Mouse (Mus musculus) limb, embryonic 11.5 days (tissue): ENCODE data around the gene Scimp. TPM values are rescaled to one million over a fixed set of nuclear protein-coding genes. Genes with fewer than 3 reads are reported as not detected.
"Not testable (repeated sequence)": the region's sequence is repeated elsewhere in the genome, so short reads cannot be mapped to it uniquely, and the experiment has no call there.

Experiments
- ATAC-seq: fragments of 200-750 bp; cut with Nextera tagmentation; 2 replicates; pipeline ENCODE4 v1.8.0; 2017; ENCODE audit warnings: low read depth; ENCODE audit not compliant: insufficient number of reproducible peaks, low FRiP score, low TSS enrichment
- DNase-seq: peaks from one replicate; pipeline ENCODE4 v3.0.0-alpha.2; 2015; ENCODE audit warnings: low spot score
- H3K27ac ChIP-seq: fragments of 300-500 bp; sonication (generic); replicated peaks from 2 replicates; pipeline ENCODE4 v1.5.1; 2014; ENCODE audit warnings: low read depth, mild to moderate bottlenecking, low read length
- H3K27me3 ChIP-seq: fragments of 300-500 bp; sonication (generic); 2 replicates; pipeline ENCODE4 v1.6.1; 2014; ENCODE audit warnings: mild to moderate bottlenecking, low read length, mixed read lengths; ENCODE audit not compliant: control insufficient read depth, insufficient read depth
- H3K36me3 ChIP-seq: fragments of 300-500 bp; sonication (generic); 2 replicates; pipeline ENCODE4 v1.6.1; 2014; ENCODE audit warnings: mild to moderate bottlenecking, low read length, moderate library complexity, mixed read lengths; ENCODE audit not compliant: control insufficient read depth, insufficient read depth
- H3K4me1 ChIP-seq: fragments of 300-500 bp; sonication (generic); 2 replicates; pipeline ENCODE4 v1.6.1; 2014; ENCODE audit warnings: low read length, mixed read lengths; ENCODE audit not compliant: control insufficient read depth, insufficient read depth
- H3K4me2 ChIP-seq: fragments of 300-500 bp; sonication (generic); 2 replicates; pipeline ENCODE4 v1.6.1; 2014; ENCODE audit warnings: low read depth, mild to moderate bottlenecking, moderate library complexity; ENCODE audit not compliant: severe bottlenecking
- H3K4me3 ChIP-seq: fragments of 300-500 bp; sonication (generic); 2 replicates; pipeline ENCODE4 v1.5.1; 2014; ENCODE audit warnings: low read depth, low read length
- H3K9ac ChIP-seq: fragments of 300-500 bp; sonication (generic); 2 replicates; pipeline ENCODE4 v1.6.1; 2014; ENCODE audit warnings: mild to moderate bottlenecking, low read length
- H3K9me3 ChIP-seq: fragments of 300-500 bp; sonication (generic); 2 replicates; pipeline ENCODE4 v1.6.1; 2016; ENCODE audit warnings: low read length; ENCODE audit not compliant: control insufficient read depth
- WGBS: fragments of 180-500 bp; shearing (Covaris S2); extraction: QIAGEN DNeasy Blood & Tissue Kit; methylation state at CpG from one replicate; pipeline ENCODE4 v1.1.7; 2014; 5-methylcytosine and 5-hydroxymethylcytosine counted together
- polyA plus RNA-seq: library from polyadenylated mRNA; unstranded; fragments of >200 nt; fragmentation: Nextera tagmentation; extraction: Ambion mirVana; gene quantifications from 2 replicates; pipeline ENCODE4 v1.2.1, GENCODE M21; 2014

Gene Scimp
- polyA plus RNA-seq, 1 experiment from 2014 or later: not detected

- Histone ChIP-seq H3K4me3 (no peak overlapping the region), H3K4me2 (no peak overlapping the region), H3K9me3 (no peaks in the 10 kb centered on the region), H3K27me3 (no peaks in the 10 kb centered on the region), H3K4me1 (no peaks in the 10 kb centered on the region), H3K27ac (no peak overlapping the region), H3K36me3 (peaks cover 10% of the 10 kb centered on the region; the same call in 1 of the 2 replicates), H3K9ac (no peak overlapping the region)
- ATAC-seq: no peak
- 91% methylated on average over 3 of the region's 3 CpGs for WGBS
- no peak for DNase-seq
These were observed 41.6 kb downstream of the Scimp start for GRCm38 (mm10) chr11:70770804-70771203.

- 0 out of 2 replicates have a peak, but pooled peaks cover 2% of the 10 kb centered on the region for H3K9me3 ChIP-seq
- H3K9ac ChIP-seq: no peak overlapping the region
- peaks cover 3% of the 10 kb centered on the region; the same call in 1 of the 2 replicates for H3K4me1 ChIP-seq
- no peaks in the 10 kb centered on the region for H3K27me3 ChIP-seq
- 80% methylated on average over 16 of the region's 16 CpGs for WGBS
- H3K36me3 ChIP-seq: no peaks in the 10 kb centered on the region
- DNase-seq: no peak
- H3K27ac ChIP-seq: no peak overlapping the region
- no peak overlapping the region for H3K4me2 ChIP-seq
- no peak for ATAC-seq
- no peak overlapping the region for H3K4me3 ChIP-seq
These were observed 46.5 kb downstream of the Scimp start for GRCm38 (mm10) chr11:70765776-70766445.

GRCm38 (mm10) chr11:70763936-70764808 lies 48.2 kb downstream of the Scimp start, which contains the start of gene Zfp3:
Gene Zfp3, plus strand, starts transcription at chr11:70764209.
- DNase-seq (peak; percentile 75), ATAC-seq (peak; percentile 80; the same call in 1 of the 2 replicates)
- Histone ChIP-seq H3K27ac (0 out of 2 replicates have a peak within 1 kb of the TSS, but pooled peaks have one; percentile 30), H3K27me3 (no peaks in the 10 kb centered on the region), H3K9ac (peak within 1 kb of the TSS; percentile 79), H3K4me2 (peak within 1 kb of the TSS; percentile 84), H3K9me3 (0 out of 2 replicates have a peak, but pooled peaks cover 2% of the 10 kb centered on the region), H3K4me1 (peaks cover 3% of the 10 kb centered on the region; the same call in 1 of the 2 replicates), H3K4me3 (peak within 1 kb of the TSS; percentile 80), H3K36me3 (no peaks in the 10 kb centered on the region)
- WGBS: 1% methylated on average over 78 of the region's 78 CpGs

GRCm38 (mm10) chr11:70763582-70763935 lies 48.8 kb downstream of the Scimp start:
- H3K9ac ChIP-seq: peak overlapping the region; percentile 79
- H3K4me2 ChIP-seq: peak overlapping the region; percentile 84; the same call in 1 of the 2 replicates
- no peak for DNase-seq
- H3K4me1 ChIP-seq: peaks cover 3% of the 10 kb centered on the region; the same call in 1 of the 2 replicates
- H3K4me3 ChIP-seq: peak overlapping the region; percentile 80
- WGBS: 27% methylated on average over 3 of the region's 3 CpGs
- ATAC-seq: no peak
- no peaks in the 10 kb centered on the region for H3K27me3 ChIP-seq
- H3K9me3 ChIP-seq: 0 out of 2 replicates have a peak, but pooled peaks cover 2% of the 10 kb centered on the region
- 0 out of 2 replicates have a peak overlapping the region, but pooled peaks have one; percentile 4 for H3K27ac ChIP-seq
- no peaks in the 10 kb centered on the region for H3K36me3 ChIP-seq

- no peaks in the 10 kb centered on the region for H3K36me3 ChIP-seq
- ATAC-seq (no peak), DNase-seq (no peak)
- H3K4me3 ChIP-seq: no peak overlapping the region
- 86% methylated on average over 9 of the region's 9 CpGs for WGBS
- H3K27me3 ChIP-seq: no peaks in the 10 kb centered on the region
- H3K9me3 ChIP-seq: 0 out of 2 replicates have a peak, but pooled peaks cover 2% of the 10 kb centered on the region
- H3K27ac ChIP-seq: no peak overlapping the region
- peaks cover 3% of the 10 kb centered on the region; the same call in 1 of the 2 replicates for H3K4me1 ChIP-seq
- H3K9ac ChIP-seq: no peak overlapping the region
- no peak overlapping the region for H3K4me2 ChIP-seq
These were observed 49.7 kb downstream of the Scimp start for GRCm38 (mm10) chr11:70762641-70763040.

DNA sequence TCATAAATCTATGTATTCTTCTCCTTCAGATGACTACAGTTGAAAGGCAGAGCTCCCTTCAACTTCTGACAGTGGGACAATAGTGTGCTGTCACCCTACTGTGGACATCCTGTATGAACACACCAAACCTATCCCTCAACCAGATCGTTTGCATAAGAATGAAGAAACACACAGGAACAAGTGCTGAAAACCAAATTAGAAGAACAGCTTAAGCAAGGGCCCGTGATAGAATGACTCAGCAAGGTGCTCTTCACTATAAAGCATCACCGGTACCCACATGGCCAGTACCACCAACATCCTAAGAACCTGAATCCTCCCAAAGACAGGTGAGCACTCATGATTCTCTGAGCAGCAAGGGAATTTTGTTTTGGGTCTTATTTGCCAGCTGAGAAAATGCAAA lies 51.9 kb downstream of the Scimp start:
- not testable (repeated sequence) for H3K27me3 ChIP-seq, H3K4me1 ChIP-seq, H3K4me3 ChIP-seq, H3K9ac ChIP-seq, H3K9me3 ChIP-seq, H3K27ac ChIP-seq, H3K36me3 ChIP-seq, ATAC-seq, DNase-seq, H3K4me2 ChIP-seq
- 80% methylated on average over 3 of the region's 3 CpGs for WGBS

GRCm38 (mm10) chr11:70755645-70756044 lies 56.7 kb downstream of the Scimp start:
- 11% methylated on average over 7 of the region's 7 CpGs for whole genome bisulfite sequencing
- Histone ChIP-seq H3K4me2 (no peak overlapping the region), H3K36me3 (no peaks in the 10 kb centered on the region), H3K9me3 (no peaks in the 10 kb centered on the region), H3K9ac (no peak overlapping the region), H3K27me3 (no peaks in the 10 kb centered on the region), H3K4me3 (no peak overlapping the region), H3K4me1 (no peaks in the 10 kb centered on the region), H3K27ac (no peak overlapping the region)
- DNase-seq (peak; percentile 89), ATAC-seq (no peak)

GRCm38 (mm10) chr11:70754958-70755357 lies 57.4 kb downstream of the Scimp start:
- Histone ChIP-seq H3K4me3 (no peak overlapping the region), H3K27ac (no peak overlapping the region), H3K4me1 (no peaks in the 10 kb centered on the region), H3K27me3 (no peaks in the 10 kb centered on the region), H3K4me2 (no peak overlapping the region), H3K9ac (no peak overlapping the region), H3K36me3 (no peaks in the 10 kb centered on the region), H3K9me3 (no peaks in the 10 kb centered on the region)
- DNase-seq: no peak
- 64% methylated on average over 7 of the region's 7 CpGs for WGBS
- no peak for ATAC-seq
